Mouse (Mus musculus) intestine, postnatal 0 days (tissue): Measurements from ENCODE around the gene Cd247. TPM values are rescaled to one million over a fixed set of nuclear protein-coding genes. Genes with fewer than 3 reads are reported as not detected.

Experiments
- ATAC-seq: fragments of 200-750 bp; cut with Nextera tagmentation; 2 replicates; pipeline ENCODE4 v1.8.0; 2017; ENCODE audit warnings: mild to moderate bottlenecking, moderate TSS enrichment, moderate library complexity
- H3K27ac ChIP-seq: fragments of 300-500 bp; sonication (generic); 2 replicates; pipeline ENCODE4 v1.5.1; 2014; ENCODE audit warnings: mild to moderate bottlenecking, low read depth, low read length, moderate library complexity
- H3K27me3 ChIP-seq: fragments of 300-500 bp; sonication (generic); replicated peaks from 2 replicates; pipeline ENCODE4 v1.6.1; 2014; ENCODE audit warnings: low read length, mixed read lengths; ENCODE audit not compliant: control insufficient read depth, insufficient read depth
- H3K36me3 ChIP-seq: fragments of 300-500 bp; sonication (generic); 2 replicates; pipeline ENCODE4 v1.6.1; 2014; ENCODE audit warnings: mild to moderate bottlenecking, moderate library complexity; ENCODE audit not compliant: control insufficient read depth, insufficient read depth
- H3K4me1 ChIP-seq: fragments of 300-500 bp; sonication (generic); replicated peaks from 2 replicates; pipeline ENCODE4 v1.6.1; 2014; ENCODE audit warnings: antibody characterized with exemption, low read length, mixed read lengths; ENCODE audit not compliant: control insufficient read depth, insufficient read depth
- H3K4me2 ChIP-seq: fragments of 300-500 bp; sonication (generic); replicated peaks from 2 replicates; pipeline ENCODE4 v1.6.1; 2014; ENCODE audit warnings: low read depth, mild to moderate bottlenecking, moderate library complexity
- H3K4me3 ChIP-seq: fragments of 300-500 bp; sonication (generic); 2 replicates; pipeline ENCODE4 v1.5.1; 2014; ENCODE audit warnings: low read depth, low read length
- H3K9ac ChIP-seq: fragments of 300-500 bp; sonication (generic); 2 replicates; pipeline ENCODE4 v1.6.1; 2014; ENCODE audit warnings: mild to moderate bottlenecking, low read depth, low read length
- H3K9me3 ChIP-seq: fragments of 300-500 bp; sonication (generic); 2 replicates; pipeline ENCODE4 v1.6.1; 2016; ENCODE audit warnings: mixed run types; ENCODE audit not compliant: control insufficient read depth
- CTCF ChIP-seq: sonication (generic); IDR thresholded peaks from 2 replicates; pipeline ENCODE4 v1.5.1; 2016; ENCODE audit warnings: low read depth, mild to moderate bottlenecking, control low read depth, antibody characterized with exemption, moderate library complexity
- WGBS: fragments of 180-500 bp; shearing (Covaris S2); extraction: QIAGEN DNeasy Blood & Tissue Kit; methylation state at CpG from one replicate; pipeline ENCODE4 v1.1.7; 2014; 5-methylcytosine and 5-hydroxymethylcytosine counted together
- polyA plus RNA-seq: library from polyadenylated mRNA; unstranded; fragments of >200 nt; fragmentation: Nextera tagmentation; extraction: Ambion mirVana; gene quantifications from 2 replicates; pipeline ENCODE4 v1.2.1, GENCODE M21; 2015

Gene Cd247
- polyA plus RNA-seq, 1 experiment from 2014 or later = 0.50 TPM

- no peaks in the 10 kb centered on the region for H3K27me3 ChIP-seq
- WGBS = 86% methylated on average over 11 of the region's 11 CpGs
- no peak overlapping the region for H3K9ac ChIP-seq
- no peak overlapping the region for H3K4me3 ChIP-seq
- H3K4me2 ChIP-seq = peak overlapping the region; percentile 94; the same call in 1 of the 2 replicates
- no peak overlapping the region for H3K27ac ChIP-seq
- TF ChIP-seq CTCF = no peak
- no peaks in the 10 kb centered on the region for H3K4me1 ChIP-seq
- no peaks in the 10 kb centered on the region for H3K36me3 ChIP-seq
- H3K9me3 ChIP-seq = no peaks in the 10 kb centered on the region
- no peak for ATAC-seq
Measured at GRCm38 (mm10) chr1:165765041-165765440, 23.4 kb upstream of the Cd247 start.

GRCm38 (mm10) chr1:165765651-165766294 lies 22.7 kb upstream of the Cd247 start:
- H3K27me3 ChIP-seq = no peaks in the 10 kb centered on the region
- H3K4me1 ChIP-seq = no peaks in the 10 kb centered on the region
- H3K4me2 ChIP-seq = no peak overlapping the region
- no peak overlapping the region for H3K27ac ChIP-seq
- no peak overlapping the region for H3K4me3 ChIP-seq
- ATAC-seq = no peak
- H3K9ac ChIP-seq = no peak overlapping the region
- no peak for TF ChIP-seq CTCF
- H3K36me3 ChIP-seq = peaks cover 5% of the 10 kb centered on the region; the same call in 1 of the 2 replicates
- 91% methylated on average over 17 of the region's 17 CpGs for WGBS
- no peaks in the 10 kb centered on the region for H3K9me3 ChIP-seq

DNA sequence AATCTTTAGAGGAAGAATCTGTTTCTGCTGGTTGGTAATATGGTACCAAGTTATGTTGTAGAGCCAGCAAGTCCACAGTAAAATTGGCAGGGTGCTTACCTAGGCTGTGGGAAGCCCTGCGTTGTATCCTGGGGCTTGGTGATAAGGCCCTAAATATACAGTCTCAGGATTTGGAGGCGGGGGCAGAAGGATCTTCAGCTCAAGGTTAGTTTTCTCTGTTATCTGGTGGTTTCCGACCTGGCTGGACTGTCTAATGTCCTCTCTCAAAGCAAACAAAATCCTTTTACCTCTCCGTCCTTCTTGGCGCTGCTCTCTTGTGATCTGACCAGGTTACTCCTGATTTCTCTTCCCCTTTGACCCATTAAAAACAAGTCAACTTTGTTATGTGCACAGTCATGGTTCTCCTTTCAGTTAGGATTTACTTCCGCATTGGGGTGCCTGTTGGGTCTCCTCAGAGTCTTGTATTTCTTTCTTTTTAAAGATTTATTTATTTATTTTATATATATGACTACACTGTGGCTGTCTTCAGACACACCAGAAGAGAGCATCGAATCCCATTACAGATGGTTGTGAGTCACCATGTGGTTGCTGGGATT lies 22.1 kb upstream of the Cd247 start:
- Histone ChIP-seq H3K27me3 (no peaks in the 10 kb centered on the region), H3K4me2 (no peak overlapping the region), H3K9me3 (no peaks in the 10 kb centered on the region), H3K27ac (no peak overlapping the region), H3K4me1 (no peaks in the 10 kb centered on the region), H3K4me3 (no peak overlapping the region), H3K9ac (no peak overlapping the region), H3K36me3 (peaks cover 6% of the 10 kb centered on the region; the same call in 1 of the 2 replicates)
- TF ChIP-seq CTCF = no peak
- ATAC-seq = no peak
- WGBS = 81% methylated on average over 7 of the region's 7 CpGs

DNA sequence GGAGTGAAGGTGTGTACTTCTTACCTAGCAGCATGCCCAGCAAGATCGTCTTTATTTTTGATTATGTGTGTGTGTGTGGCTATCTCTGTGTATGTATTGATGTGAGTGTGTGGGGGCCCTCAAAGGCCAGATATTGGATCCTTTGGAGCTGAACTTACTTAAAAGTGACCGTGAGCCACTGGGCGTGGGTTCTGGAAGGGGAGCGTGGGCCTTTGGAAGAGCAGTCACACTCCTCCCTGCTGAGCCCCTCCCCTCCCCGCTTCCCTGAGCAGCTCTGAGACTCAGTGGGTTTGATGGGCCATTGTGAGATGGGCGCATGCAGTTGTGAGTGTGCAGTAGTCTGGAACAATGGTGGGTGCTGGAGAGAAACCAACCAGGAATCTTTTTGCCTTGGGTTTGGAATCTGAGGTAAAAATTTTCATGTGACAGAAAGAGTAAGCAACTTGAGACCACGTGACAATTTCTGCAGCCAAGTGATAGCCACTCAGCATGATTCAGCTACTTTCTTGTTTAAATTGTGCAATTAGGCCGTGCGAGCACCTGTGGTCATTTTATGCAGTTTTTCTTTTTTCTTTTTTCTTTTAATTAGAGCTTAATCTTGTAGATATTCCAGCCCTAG lies 19.5 kb upstream of the Cd247 start:
- Histone ChIP-seq H3K4me2 (no peak overlapping the region), H3K9me3 (no peaks in the 10 kb centered on the region), H3K4me3 (no peak overlapping the region), H3K27ac (no peak overlapping the region), H3K27me3 (no peaks in the 10 kb centered on the region), H3K4me1 (no peaks in the 10 kb centered on the region), H3K36me3 (peaks cover 10% of the 10 kb centered on the region; the same call in 1 of the 2 replicates), H3K9ac (no peak overlapping the region)
- ATAC-seq = no peak
- no peak for TF ChIP-seq CTCF
- WGBS = 79% methylated on average over 9 of the region's 9 CpGs

- H3K4me3 ChIP-seq = no peak overlapping the region
- TF ChIP-seq CTCF = no peak
- no peak overlapping the region for H3K27ac ChIP-seq
- no peak overlapping the region for H3K9ac ChIP-seq
- WGBS = 86% methylated on average over 10 of the region's 10 CpGs
- no peaks in the 10 kb centered on the region for H3K4me1 ChIP-seq
- peaks cover 16% of the 10 kb centered on the region; the same call in 1 of the 2 replicates for H3K36me3 ChIP-seq
- H3K9me3 ChIP-seq = no peaks in the 10 kb centered on the region
- no peak for ATAC-seq
- H3K27me3 ChIP-seq = no peaks in the 10 kb centered on the region
- no peak overlapping the region for H3K4me2 ChIP-seq
Measured at GRCm38 (mm10) chr1:165770181-165770759, 18.2 kb upstream of the Cd247 start.

DNA sequence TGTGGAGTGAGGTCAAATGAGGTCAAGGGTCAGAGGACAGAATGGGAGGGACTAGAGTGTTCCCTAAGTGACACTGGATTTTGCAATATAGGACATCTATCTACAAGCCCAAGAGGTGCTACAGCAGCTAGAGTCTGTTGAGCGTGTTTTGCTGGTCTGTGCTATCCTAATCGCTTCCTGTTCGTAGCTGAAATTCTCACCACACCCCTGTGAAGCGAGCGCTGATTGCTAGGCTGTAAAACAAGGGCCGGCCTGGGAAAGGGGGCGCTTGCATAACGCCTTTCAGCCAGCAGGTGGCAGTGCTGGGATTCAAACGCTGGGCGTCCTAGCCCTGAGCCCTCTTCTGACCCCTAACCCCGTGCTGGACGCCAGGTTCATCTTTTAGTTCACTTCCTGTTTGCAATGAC lies 17.0 kb upstream of the Cd247 start:
- Histone ChIP-seq H3K27me3 (no peaks in the 10 kb centered on the region), H3K4me3 (0 out of 2 replicates have a peak overlapping the region, but pooled peaks have one; percentile 16), H3K9ac (no peak overlapping the region), H3K27ac (no peak overlapping the region), H3K4me2 (peak overlapping the region; percentile 51), H3K4me1 (no peaks in the 10 kb centered on the region), H3K36me3 (peaks cover 16% of the 10 kb centered on the region; the same call in 1 of the 2 replicates), H3K9me3 (no peaks in the 10 kb centered on the region)
- peak; percentile 92 for ATAC-seq
- WGBS = under 1% methylated on average over 12 of the region's 12 CpGs
- peak; percentile 95 for TF ChIP-seq CTCF
